Mouse (Mus musculus) forebrain, embryonic 12.5 days (tissue): Measurements from ENCODE around the gene Upb1. TPM values are rescaled to one million over a fixed set of nuclear protein-coding genes. Genes with fewer than 3 reads are reported as not detected.
"Not testable (repeated sequence)": the region's sequence is repeated elsewhere in the genome, so short reads cannot be mapped to it uniquely, and the experiment has no call there.

Experiments
- ATAC-seq: fragments of 200-750 bp; cut with Nextera tagmentation; 2 replicates; pipeline ENCODE4 v1.8.0; 2017; ENCODE audit warnings: moderate TSS enrichment; ENCODE audit not compliant: low FRiP score
- H3K27ac ChIP-seq: fragments of 300-500 bp; sonication (generic); 2 replicates; pipeline ENCODE4 v1.5.1; 2016; ENCODE audit warnings: mild to moderate bottlenecking
- H3K27me3 ChIP-seq: fragments of 300-500 bp; sonication (generic); 2 replicates; pipeline ENCODE4 v1.6.1; 2016; ENCODE audit warnings: mild to moderate bottlenecking
- H3K36me3 ChIP-seq: fragments of 300-500 bp; sonication (generic); replicated peaks from 2 replicates; pipeline ENCODE4 v1.6.1; 2016; ENCODE audit warnings: mild to moderate bottlenecking
- H3K4me1 ChIP-seq: fragments of 300-500 bp; sonication (generic); 2 replicates; pipeline ENCODE4 v1.6.1; 2016
- H3K4me2 ChIP-seq: fragments of 300-500 bp; sonication (generic); 2 replicates; pipeline ENCODE4 v1.6.1; 2016; ENCODE audit warnings: mild to moderate bottlenecking, moderate library complexity
- H3K4me3 ChIP-seq: fragments of 300-500 bp; sonication (generic); replicated peaks from 2 replicates; pipeline ENCODE4 v1.5.1; 2016; ENCODE audit warnings: mild to moderate bottlenecking
- H3K9ac ChIP-seq: fragments of 300-500 bp; sonication (generic); 2 replicates; pipeline ENCODE4 v1.6.1; 2016; ENCODE audit warnings: mild to moderate bottlenecking
- H3K9me3 ChIP-seq: fragments of 300-500 bp; sonication (generic); 2 replicates; pipeline ENCODE4 v1.6.1; 2016
- WGBS: fragments of 180-500 bp; shearing (Covaris S2); methylation state at CpG from one replicate; pipeline ENCODE4 v1.1.7; 2016; 5-methylcytosine and 5-hydroxymethylcytosine counted together
- polyA plus RNA-seq: library from polyadenylated mRNA; unstranded; fragments of >200 nt; fragmentation: Nextera tagmentation; extraction: Ambion mirVana; gene quantifications from 2 replicates; pipeline ENCODE4 v1.2.1, GENCODE M21; 2016

Upb1 gene
- polyA plus RNA-seq, 1 experiment from 2014 or later: not detected

GRCm38 (mm10) chr10:75405916-75406315, 5.0 kb downstream of the Upb1 start:
- no peak overlapping the region for H3K9ac ChIP-seq
- no peak for ATAC-seq
- 91% methylated on average over 8 of the region's 8 CpGs for WGBS

DNA sequence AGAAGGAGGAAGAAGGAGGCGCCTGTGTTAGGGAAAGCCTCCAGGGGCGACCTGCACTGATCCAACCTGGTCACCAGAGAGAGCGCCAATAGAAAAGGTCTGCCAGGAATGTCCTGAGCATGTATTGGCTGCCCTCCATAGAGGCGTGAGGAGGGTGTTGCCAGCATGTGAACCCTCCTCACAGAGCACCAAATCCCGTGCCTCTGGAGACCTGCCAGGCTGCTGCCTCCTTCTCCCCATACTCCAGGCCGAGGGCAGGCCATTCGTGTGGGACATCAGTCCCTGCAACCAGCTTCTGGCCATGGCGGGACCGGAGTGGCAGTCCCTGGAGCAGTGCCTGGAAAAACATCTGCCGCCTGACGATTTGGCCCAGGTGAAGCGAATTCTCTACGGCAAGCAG, 5.8 kb downstream of the Upb1 start:
- H3K27me3 ChIP-seq: no peaks in the 10 kb centered on the region
- 60% methylated on average over 13 of the region's 13 CpGs for WGBS
- H3K9me3 ChIP-seq: no peaks in the 10 kb centered on the region
- no peak overlapping the region for H3K4me2 ChIP-seq
- ATAC-seq: no peak
- no peak overlapping the region for H3K27ac ChIP-seq
- H3K4me3 ChIP-seq: no peak overlapping the region
- H3K9ac ChIP-seq: no peak overlapping the region
- H3K36me3 ChIP-seq: no peaks in the 10 kb centered on the region
- peaks cover 8% of the 10 kb centered on the region; the same call in 1 of the 2 replicates for H3K4me1 ChIP-seq

More at GRCm38 (mm10) chr10:75405916-75406315, 5.0 kb downstream of the Upb1 start:
- no peak overlapping the region for H3K4me2 ChIP-seq
- no peaks in the 10 kb centered on the region for H3K27me3 ChIP-seq
- H3K36me3 ChIP-seq: no peaks in the 10 kb centered on the region
- H3K9me3 ChIP-seq: no peaks in the 10 kb centered on the region
- H3K4me1 ChIP-seq: peaks cover 3% of the 10 kb centered on the region; the same call in 1 of the 2 replicates
- no peak overlapping the region for H3K4me3 ChIP-seq
- H3K27ac ChIP-seq: no peak overlapping the region

DNA sequence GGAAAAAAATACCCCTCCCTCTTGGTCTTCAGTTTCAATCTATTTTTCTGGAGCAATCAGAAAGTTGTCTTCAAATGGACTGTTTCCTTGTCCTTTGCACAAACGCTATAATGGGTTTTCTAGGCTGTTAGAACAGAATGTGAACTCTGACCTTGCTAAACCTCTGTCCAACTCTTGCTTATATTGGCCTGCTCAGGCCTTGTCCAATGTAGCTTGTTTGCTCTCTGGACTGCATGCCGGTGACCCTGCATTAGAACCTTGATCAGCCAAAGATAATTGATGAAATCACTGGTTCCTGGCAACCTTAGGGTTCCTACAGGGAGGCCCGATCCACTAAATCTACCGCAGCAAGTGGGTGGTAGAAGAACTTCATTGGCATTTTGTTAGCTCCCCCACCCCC, 6.8 kb downstream of the Upb1 start:
- no peaks in the 10 kb centered on the region for H3K9me3 ChIP-seq
- no peak for ATAC-seq
- peaks cover 16% of the 10 kb centered on the region for H3K4me1 ChIP-seq
- H3K4me3 ChIP-seq: no peak overlapping the region
- H3K36me3 ChIP-seq: no peaks in the 10 kb centered on the region
- 77% methylated on average over 4 of the region's 4 CpGs for WGBS
- no peak overlapping the region for H3K9ac ChIP-seq
- no peak overlapping the region for H3K27ac ChIP-seq
- no peak overlapping the region for H3K4me2 ChIP-seq
- H3K27me3 ChIP-seq: no peaks in the 10 kb centered on the region

GRCm38 (mm10) chr10:75411343-75412113, 10.6 kb downstream of the Upb1 start:
- H3K4me2 ChIP-seq, H3K27me3 ChIP-seq, ATAC-seq, H3K36me3 ChIP-seq, H3K4me3 ChIP-seq, H3K9me3 ChIP-seq: not testable (repeated sequence)
- Histone ChIP-seq H3K4me1 (peaks cover 21% of the 10 kb centered on the region), H3K27ac (0 out of 2 replicates have a peak overlapping the region, but pooled peaks have one; percentile 50), H3K9ac (0 out of 2 replicates have a peak overlapping the region, but pooled peaks have one; percentile 25)
- WGBS: 23% methylated on average over 9 of the region's 10 CpGs

DNA sequence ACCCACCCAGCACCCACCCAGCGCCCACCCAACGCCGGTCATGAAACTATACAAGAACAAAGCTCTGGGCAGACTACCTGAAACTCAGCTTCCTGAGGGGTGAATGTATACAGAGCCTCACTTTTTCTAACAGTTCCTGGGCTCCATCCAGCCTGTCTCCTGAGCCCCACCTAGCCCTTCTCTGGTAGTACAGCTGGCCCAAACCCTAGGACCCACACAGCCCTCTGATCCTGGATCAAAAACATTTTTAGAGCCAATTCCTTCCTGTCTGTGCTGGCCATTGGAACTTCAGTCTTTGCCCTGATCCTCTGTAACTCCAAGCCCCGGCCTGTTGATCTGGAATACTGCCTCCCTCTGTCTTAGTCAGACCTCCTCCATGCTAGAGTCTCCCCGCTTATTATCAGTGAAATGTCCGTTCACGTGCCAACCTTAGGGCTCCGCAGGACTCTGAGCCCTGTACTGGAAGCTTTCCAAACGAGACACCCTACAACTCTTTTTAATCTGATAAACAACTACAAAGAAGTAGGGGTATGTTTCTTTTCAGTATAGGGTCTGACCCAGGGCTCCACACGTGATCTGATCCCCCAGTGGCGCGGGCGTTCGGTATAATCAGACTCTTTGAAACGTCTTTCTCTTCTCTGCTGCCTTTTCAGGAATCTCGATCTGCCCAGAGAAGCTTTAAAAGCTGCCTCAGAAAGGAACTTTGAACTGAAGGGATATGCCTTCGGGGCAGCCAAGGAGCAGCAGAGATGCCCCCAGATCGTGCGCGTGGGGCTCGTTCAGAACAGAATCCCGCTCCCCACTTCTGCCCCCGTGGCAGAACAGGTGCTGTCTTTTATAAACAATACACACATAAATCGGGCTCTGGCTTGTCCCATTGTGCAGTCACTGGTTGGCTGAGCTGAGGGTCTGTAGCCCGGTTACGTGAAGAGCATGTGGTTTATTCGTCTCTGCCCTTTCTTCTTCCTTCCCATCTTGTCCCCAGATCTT, 11.5 kb downstream of the Upb1 start:
- no peak overlapping the region for H3K9ac ChIP-seq
- H3K9me3 ChIP-seq: no peaks in the 10 kb centered on the region
- WGBS: 56% methylated on average over 27 of the region's 27 CpGs
- H3K4me1 ChIP-seq: peaks cover 21% of the 10 kb centered on the region
- no peaks in the 10 kb centered on the region for H3K36me3 ChIP-seq
- H3K4me3 ChIP-seq: no peak overlapping the region
- peak overlapping the region; percentile 21 for H3K4me2 ChIP-seq
- no peak for ATAC-seq
- H3K27me3 ChIP-seq: no peaks in the 10 kb centered on the region
- H3K27ac ChIP-seq: no peak overlapping the region

- ATAC-seq: no peak
- WGBS: 89% methylated on average over 7 of the region's 7 CpGs
- Histone ChIP-seq H3K4me3 (no peak overlapping the region), H3K9me3 (no peaks in the 10 kb centered on the region), H3K4me1 (peaks cover 21% of the 10 kb centered on the region), H3K27ac (no peak overlapping the region), H3K27me3 (no peaks in the 10 kb centered on the region), H3K36me3 (no peaks in the 10 kb centered on the region), H3K9ac (no peak overlapping the region), H3K4me2 (no peak overlapping the region)
Observed at GRCm38 (mm10) chr10:75414925-75415324, 14.0 kb downstream of the Upb1 start.

GRCm38 (mm10) chr10:75417363-75418042, 16.6 kb downstream of the Upb1 start:
- H3K27me3 ChIP-seq: no peaks in the 10 kb centered on the region
- no peak overlapping the region for H3K9ac ChIP-seq
- no peaks in the 10 kb centered on the region for H3K9me3 ChIP-seq
- H3K4me1 ChIP-seq: peaks cover 7% of the 10 kb centered on the region
- ATAC-seq: no peak
- WGBS: 95% methylated on average over 8 of the region's 8 CpGs
- H3K36me3 ChIP-seq: no peaks in the 10 kb centered on the region
- H3K27ac ChIP-seq: no peak overlapping the region
- no peak overlapping the region for H3K4me2 ChIP-seq
- no peak overlapping the region for H3K4me3 ChIP-seq

- H3K9ac ChIP-seq: no peak overlapping the region
- H3K4me2 ChIP-seq: no peak overlapping the region
- no peak for ATAC-seq
- H3K36me3 ChIP-seq: no peaks in the 10 kb centered on the region
- H3K27me3 ChIP-seq: no peaks in the 10 kb centered on the region
- H3K27ac ChIP-seq: no peak overlapping the region
- H3K4me1 ChIP-seq: no peaks in the 10 kb centered on the region
- 71% methylated on average over 4 of the region's 4 CpGs for WGBS
- no peaks in the 10 kb centered on the region for H3K9me3 ChIP-seq
- no peak overlapping the region for H3K4me3 ChIP-seq
Observed at GRCm38 (mm10) chr10:75418747-75419146, 17.8 kb downstream of the Upb1 start.

- Histone ChIP-seq H3K4me1 (no peaks in the 10 kb centered on the region), H3K36me3 (no peaks in the 10 kb centered on the region), H3K27me3 (no peaks in the 10 kb centered on the region), H3K4me2 (no peak overlapping the region), H3K9me3 (no peaks in the 10 kb centered on the region), H3K9ac (no peak overlapping the region), H3K4me3 (no peak overlapping the region), H3K27ac (no peak overlapping the region)
- ATAC-seq: no peak
- WGBS: 92% methylated on average over 10 of the region's 10 CpGs
Observed at GRCm38 (mm10) chr10:75424498-75424901, 23.6 kb downstream of the Upb1 start.

GRCm38 (mm10) chr10:75428049-75429003, 27.4 kb downstream of the Upb1 start:
- Histone ChIP-seq H3K4me3 (no peak overlapping the region), H3K4me1 (no peaks in the 10 kb centered on the region), H3K27ac (no peak overlapping the region), H3K9me3 (no peaks in the 10 kb centered on the region), H3K9ac (no peak overlapping the region), H3K4me2 (no peak overlapping the region), H3K36me3 (no peaks in the 10 kb centered on the region), H3K27me3 (no peaks in the 10 kb centered on the region)
- no peak for ATAC-seq
- 86% methylated on average over 13 of the region's 13 CpGs for WGBS

GRCm38 (mm10) chr10:75429004-75429380, 28.1 kb downstream of the Upb1 start:
- ATAC-seq: no peak
- Histone ChIP-seq H3K9ac (no peak overlapping the region), H3K9me3 (no peaks in the 10 kb centered on the region), H3K4me3 (no peak overlapping the region), H3K4me2 (no peak overlapping the region), H3K27me3 (no peaks in the 10 kb centered on the region), H3K27ac (no peak overlapping the region), H3K4me1 (no peaks in the 10 kb centered on the region), H3K36me3 (no peaks in the 10 kb centered on the region)
- WGBS: 91% methylated on average over 6 of the region's 6 CpGs
